Mouse (Mus musculus): ENCODE results near the gene AW011738.

The AW011738 gene

GRCm38 (mm10) chr4:156200623-156201475 lies 2.3 kb upstream of the AW011738 start, which contains the start of gene Isg15:
Gene Isg15, minus strand, starts transcription at chr4:156200818.
- no peak for DNase-seq (ENCODE audit: low spot score)

DNA sequence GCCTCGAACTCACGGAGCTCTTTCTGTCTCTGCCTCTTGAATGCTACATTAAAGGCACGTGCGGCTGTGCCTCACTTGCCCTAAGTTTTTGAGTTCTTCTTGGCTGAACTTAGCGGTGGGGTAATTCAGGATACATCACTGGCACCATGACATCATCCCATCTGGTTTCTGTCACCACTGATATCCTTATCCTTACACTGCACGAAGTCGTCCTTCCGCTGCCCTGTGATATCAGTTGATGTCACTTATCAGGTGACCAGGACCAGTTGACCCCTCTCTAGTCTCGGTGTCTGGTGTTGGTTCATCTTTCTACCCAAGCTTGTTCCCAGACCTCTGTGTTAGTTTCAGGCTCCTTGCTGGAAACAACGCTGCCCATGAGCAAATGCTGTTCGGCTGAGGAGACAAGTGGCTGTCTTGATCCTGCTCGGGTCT lies 626 bp upstream of the AW011738 start:
- no peak for DNase-seq (ENCODE audit: low spot score)

GRCm38 (mm10) chr4:156203413-156204131 lies 468 bp downstream of the AW011738 start:
- DNase-seq (ENCODE audit: low spot score): no peak

DNA sequence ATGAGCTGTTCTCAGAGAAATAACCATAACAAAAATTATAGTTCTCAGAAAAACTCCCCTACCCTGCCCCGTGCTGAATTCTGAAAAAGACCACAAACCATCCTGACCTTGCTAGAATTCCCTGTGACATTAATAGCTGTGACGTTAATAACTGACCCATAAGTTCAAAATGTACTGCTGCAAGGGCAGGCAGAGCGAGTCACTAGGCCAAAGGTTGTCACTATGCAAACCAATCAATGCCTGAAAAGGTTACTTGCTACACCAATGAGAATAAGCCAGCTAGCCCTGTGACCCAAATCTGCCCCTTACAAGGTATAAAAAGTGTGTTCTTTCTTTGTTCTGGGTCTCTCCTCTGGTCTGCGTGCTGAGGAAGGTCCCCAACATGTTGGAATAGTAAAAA lies 5.8 kb downstream of the AW011738 start:
- DNase-seq (ENCODE audit: low spot score): no peak

DNA sequence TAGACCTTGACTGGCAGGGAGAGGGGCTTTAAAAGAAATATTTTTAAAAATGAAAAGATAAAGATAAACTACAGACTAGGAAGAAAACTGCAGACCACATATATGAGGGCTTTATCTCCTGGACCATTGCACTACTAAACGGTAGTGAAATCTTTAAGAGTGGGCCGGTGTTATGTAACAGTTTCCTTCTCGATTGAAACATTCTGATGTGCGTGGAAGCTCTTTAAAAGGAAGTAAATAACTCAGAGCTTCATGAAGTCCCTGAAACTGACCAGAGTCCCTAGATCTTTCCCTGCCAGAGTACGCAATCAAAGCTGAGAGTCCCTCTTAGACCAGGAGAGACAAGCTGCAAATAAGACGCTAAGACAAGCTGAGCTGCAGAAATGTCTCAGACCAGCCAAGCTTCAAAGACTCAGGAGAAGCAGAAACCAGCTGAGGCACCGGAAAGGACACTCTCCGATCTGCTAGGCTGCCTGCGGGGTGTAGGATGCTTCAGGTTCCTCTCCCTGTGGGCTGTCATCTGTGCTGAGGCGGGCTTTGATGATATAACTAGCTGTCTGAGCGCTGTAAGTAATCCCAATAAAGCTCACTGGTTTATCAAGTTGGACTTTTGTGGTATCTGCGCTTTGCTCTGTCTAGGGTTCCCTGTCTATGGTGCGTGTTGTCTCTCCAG lies 7.0 kb downstream of the AW011738 start:
- DNase-seq (ENCODE audit: low spot score): no peak

DNA sequence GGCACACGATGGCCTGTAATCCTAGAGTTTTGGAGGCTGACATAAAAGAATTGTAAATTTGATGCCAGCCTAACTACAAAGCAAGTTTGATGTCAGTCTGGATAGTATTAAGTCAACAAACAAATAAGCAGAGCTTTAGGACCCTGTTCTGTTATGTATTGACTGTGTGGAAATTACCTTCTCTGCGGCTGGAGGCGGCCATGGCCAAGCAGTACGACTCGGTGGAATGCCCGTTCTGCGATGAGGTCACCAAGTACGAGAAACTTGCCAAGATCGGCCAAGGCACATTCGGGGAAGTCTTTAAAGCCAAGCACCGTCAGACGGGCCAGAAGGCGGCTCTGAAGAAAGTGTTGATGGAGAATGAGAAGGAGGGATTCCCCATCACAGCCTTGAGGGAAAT lies 10.0 kb downstream of the AW011738 start:
- no peak for DNase-seq (ENCODE audit: low spot score)

DNA sequence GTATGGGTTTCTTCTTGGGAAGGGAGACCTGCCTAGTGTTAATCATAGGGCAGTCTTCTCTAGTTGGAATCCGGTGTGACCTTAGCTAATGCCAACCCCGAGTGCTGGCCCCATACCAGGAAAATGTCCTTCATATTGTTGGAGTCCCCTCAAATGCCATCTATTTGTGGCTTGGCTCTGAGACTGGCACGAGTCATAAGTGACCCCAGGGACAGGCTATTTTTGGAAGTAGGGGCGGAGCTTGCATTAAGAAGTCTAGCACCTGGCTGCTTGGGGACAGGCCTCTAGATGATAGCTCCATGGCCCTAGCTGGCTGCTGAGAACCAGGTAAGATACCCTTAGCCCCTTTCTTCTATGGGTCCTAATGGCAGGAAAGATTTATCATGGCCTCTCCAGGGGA lies 12.5 kb downstream of the AW011738 start, which contains the start of gene Perm1:
Gene Perm1 (plus strand): TSS at position 220 of the 400 bp plus-strand sequence.
- DNase-seq (ENCODE audit: low spot score): no peak

- no peak for DNase-seq (ENCODE audit: low spot score)
Measured at GRCm38 (mm10) chr4:156216196-156216595, 13.1 kb downstream of the AW011738 start.

DNA sequence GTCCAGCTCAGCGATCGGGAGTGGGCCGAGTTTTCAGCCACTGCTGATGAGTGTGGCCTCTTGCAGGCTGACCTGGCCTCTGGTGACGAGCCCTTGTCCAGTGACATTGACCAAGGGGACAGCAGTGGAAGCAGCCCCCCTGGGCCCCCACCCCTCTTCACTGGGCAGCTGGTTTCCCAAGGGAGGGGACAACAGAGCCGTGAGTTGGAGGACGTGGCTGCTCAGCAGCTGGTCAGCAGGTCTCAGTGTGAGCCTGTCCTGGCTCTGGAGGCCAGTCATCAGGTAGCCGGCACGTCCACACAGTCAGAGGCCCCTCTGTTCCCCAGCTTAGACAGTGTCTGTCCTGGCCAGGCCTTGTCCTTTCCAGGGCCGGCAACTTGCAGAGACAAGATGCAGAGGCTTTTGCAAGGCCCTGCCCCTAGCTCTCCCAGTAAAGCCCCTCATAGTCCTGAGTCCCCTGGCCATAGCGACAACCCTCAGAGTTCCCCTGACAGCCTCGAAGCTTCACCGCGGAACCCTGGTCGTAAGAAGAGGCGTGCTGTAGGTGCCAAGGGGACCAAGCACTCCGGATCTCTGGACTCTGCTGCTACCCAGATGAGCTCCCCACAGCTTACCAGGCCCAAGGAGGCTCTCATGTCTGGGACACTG lies 14.0 kb downstream of the AW011738 start:
- DNase-seq (ENCODE audit: low spot score): no peak

DNA sequence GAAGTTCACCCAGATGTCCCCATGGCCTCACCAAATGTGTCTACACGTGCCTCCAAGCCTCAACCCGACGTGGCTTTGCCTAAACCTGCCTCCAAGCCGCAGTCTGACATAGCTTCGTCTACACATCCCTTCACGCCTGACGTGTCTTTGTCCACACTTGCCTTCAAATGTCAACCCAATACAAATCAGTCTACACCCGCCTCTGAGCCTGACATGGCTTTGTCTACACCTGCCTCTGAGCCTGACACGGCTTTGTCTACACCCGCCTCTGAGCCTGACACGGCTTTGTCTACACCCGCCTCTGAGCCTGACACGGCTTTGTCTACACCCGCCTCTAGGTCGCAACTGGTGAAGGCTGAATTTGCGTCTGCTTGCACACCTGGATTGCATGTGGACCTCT lies 14.7 kb downstream of the AW011738 start:
- no peak for DNase-seq (ENCODE audit: low spot score)

- no peak for DNase-seq (ENCODE audit: low spot score)
Measured at GRCm38 (mm10) chr4:156219936-156220335, 16.8 kb downstream of the AW011738 start.

- DNase-seq (ENCODE audit: low spot score): no peak
Measured at GRCm38 (mm10) chr4:156224276-156224675, 21.2 kb downstream of the AW011738 start.

- DNase-seq (ENCODE audit: low spot score): no peak
Measured at GRCm38 (mm10) chr4:156227752-156228392, 24.8 kb downstream of the AW011738 start.

DNA sequence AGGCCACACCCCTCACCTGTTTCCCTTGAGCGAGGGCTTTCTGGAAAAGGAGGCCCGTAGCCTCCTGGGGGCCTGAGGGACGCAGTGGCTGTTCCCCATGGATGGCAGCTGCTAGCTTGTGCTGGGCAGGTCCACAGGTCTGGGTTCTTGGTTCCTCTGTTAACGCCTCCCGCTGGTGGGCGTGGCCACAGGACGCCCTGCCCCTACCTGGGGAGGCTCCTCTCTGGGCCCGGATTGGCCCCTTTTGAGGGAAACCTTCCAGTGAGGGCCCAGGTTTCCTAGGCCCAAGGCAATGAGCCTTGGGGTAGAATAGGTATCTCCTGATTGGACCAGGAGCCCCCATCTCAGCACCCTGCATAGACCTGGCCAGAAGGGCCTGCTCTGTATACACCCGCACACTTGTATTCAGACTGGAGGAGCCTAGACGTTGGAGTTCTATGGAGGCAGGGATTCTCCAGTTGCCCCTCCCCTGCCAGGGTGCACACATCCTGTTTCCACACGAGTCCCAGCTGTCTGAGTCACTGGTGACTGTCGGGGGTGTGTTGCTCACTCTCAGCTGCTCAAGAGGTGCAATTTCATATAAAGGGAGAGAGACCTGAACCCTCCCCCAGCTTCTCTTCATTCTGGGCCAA lies 25.4 kb downstream of the AW011738 start:
- no peak for DNase-seq (ENCODE audit: low spot score)

- DNase-seq (ENCODE audit: low spot score): no peak
Measured at GRCm38 (mm10) chr4:156234021-156234501, 31.0 kb downstream of the AW011738 start.

GRCm38 (mm10) chr4:156234701-156235213 lies 31.7 kb downstream of the AW011738 start, which contains the start of gene Plekhn1:
Gene Plekhn1, minus strand, starts transcription at chr4:156234857.
- DNase-seq (ENCODE audit: low spot score): peak; percentile 83

GRCm38 (mm10) chr4:156235360-156235770 lies 32.3 kb downstream of the AW011738 start:
- DNase-seq (ENCODE audit: low spot score): no peak

DNA sequence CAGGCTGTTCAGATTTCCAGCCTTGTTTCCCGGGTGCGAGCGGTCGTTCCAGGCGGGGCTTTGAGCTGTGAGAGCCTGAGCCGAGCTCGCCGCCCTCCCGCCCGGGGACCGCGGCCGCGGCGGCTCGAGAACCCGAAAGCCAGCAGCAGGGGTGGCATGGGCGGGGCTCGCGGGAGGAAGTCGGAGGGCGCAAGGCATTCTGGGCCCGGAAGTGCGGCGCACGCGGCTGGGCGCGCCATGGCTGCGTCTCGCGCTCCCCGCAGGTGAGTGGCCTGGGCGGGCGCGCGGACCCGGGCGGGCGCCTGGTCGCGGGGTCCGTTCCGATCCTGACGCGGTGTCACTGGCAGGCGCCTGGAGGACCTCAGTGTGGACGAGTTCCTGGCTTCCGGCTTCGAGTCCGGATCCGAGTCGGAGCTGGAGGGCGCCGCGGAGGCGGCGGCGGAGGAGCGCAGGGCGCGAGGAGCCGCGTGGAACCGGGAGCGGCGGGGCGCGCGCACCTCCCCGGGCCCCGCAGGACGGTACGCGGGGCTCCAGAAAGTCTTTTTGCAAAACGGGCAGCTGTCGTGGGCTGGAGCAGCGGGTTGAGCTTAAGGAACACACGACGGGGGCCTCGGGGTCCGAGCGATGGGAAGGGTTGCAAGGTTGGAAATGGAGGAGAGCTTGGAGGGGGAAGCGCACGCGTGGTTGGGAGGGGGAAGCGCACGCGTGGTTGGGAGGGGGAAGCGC lies 32.9 kb downstream of the AW011738 start, which contains the start of gene Noc2l:
Gene Noc2l (plus strand): TSS at position 203 of the 726 bp plus-strand sequence.
- DNase-seq (ENCODE audit: low spot score): peak; percentile 92

- DNase-seq (ENCODE audit: low spot score): no peak
Measured at GRCm38 (mm10) chr4:156236651-156237447, 33.7 kb downstream of the AW011738 start.
